Mouse (Mus musculus) kidney, postnatal 0 days (tissue): ENCODE data around the gene Ptprg. TPM values are rescaled to one million over a fixed set of nuclear protein-coding genes. Genes with fewer than 3 reads are reported as not detected.

Source experiments
- ATAC-seq: fragments of 200-750 bp; cut with Nextera tagmentation; replicated peaks from 2 replicates; pipeline ENCODE4 v1.8.0; 2017; ENCODE audit warnings: low read depth, moderate number of reproducible peaks, moderate TSS enrichment, moderate library complexity; ENCODE audit not compliant: low FRiP score
- DNase-seq: peaks from one replicate; pipeline ENCODE4 v3.0.0-alpha.2; 2016; ENCODE audit warnings: low spot score
- H3K27ac ChIP-seq: fragments of 300-500 bp; sonication (generic); 2 replicates; pipeline ENCODE4 v1.5.1; 2014; ENCODE audit warnings: mild to moderate bottlenecking
- H3K27me3 ChIP-seq: fragments of 300-500 bp; sonication (generic); 2 replicates; pipeline ENCODE4 v1.6.1; 2014; ENCODE audit warnings: low read length, mixed read lengths; ENCODE audit not compliant: insufficient read depth
- H3K36me3 ChIP-seq: fragments of 300-500 bp; sonication (generic); 2 replicates; pipeline ENCODE4 v1.6.1; 2014; ENCODE audit warnings: low read length, mixed read lengths; ENCODE audit not compliant: insufficient read depth
- H3K4me1 ChIP-seq: fragments of 300-500 bp; sonication (generic); replicated peaks from 2 replicates; pipeline ENCODE4 v1.6.1; 2014; ENCODE audit warnings: antibody characterized with exemption, low read length, mixed read lengths; ENCODE audit not compliant: insufficient read depth
- H3K4me2 ChIP-seq: fragments of 300-500 bp; sonication (generic); 2 replicates; pipeline ENCODE4 v1.6.1; 2014; ENCODE audit warnings: mild to moderate bottlenecking, low read length, moderate library complexity, mixed read lengths
- H3K4me3 ChIP-seq: fragments of 300-500 bp; sonication (generic); replicated peaks from 2 replicates; pipeline ENCODE4 v1.5.1; 2014; ENCODE audit warnings: low read depth, low read length
- H3K9ac ChIP-seq: fragments of 300-500 bp; sonication (generic); 2 replicates; pipeline ENCODE4 v1.6.1; 2014; ENCODE audit warnings: low read depth, low read length
- H3K9me3 ChIP-seq: fragments of 300-500 bp; sonication (generic); replicated peaks from 2 replicates; pipeline ENCODE4 v1.6.1; 2016; ENCODE audit warnings: low read length, inconsistent platforms, mixed read lengths
- CTCF ChIP-seq: IDR thresholded peaks from 2 replicates; pipeline ENCODE4 v1.5.1; 2016; ENCODE audit warnings: antibody characterized with exemption, low read depth, mild to moderate bottlenecking, moderate library complexity
- WGBS: fragments of 180-500 bp; shearing (Covaris S2); extraction: QIAGEN DNeasy Blood & Tissue Kit; methylation state at CpG from one replicate; pipeline ENCODE4 v1.1.7; 2014; 5-methylcytosine and 5-hydroxymethylcytosine counted together
- polyA plus RNA-seq: library from polyadenylated mRNA; unstranded; fragments of >200 nt; fragmentation: Nextera tagmentation; extraction: Ambion mirVana; gene quantifications from 2 replicates; pipeline ENCODE4 v1.2.1, GENCODE M21; 2015

Ptprg gene
- polyA plus RNA-seq, 1 experiment from 2014 or later = 23.5 TPM

DNA sequence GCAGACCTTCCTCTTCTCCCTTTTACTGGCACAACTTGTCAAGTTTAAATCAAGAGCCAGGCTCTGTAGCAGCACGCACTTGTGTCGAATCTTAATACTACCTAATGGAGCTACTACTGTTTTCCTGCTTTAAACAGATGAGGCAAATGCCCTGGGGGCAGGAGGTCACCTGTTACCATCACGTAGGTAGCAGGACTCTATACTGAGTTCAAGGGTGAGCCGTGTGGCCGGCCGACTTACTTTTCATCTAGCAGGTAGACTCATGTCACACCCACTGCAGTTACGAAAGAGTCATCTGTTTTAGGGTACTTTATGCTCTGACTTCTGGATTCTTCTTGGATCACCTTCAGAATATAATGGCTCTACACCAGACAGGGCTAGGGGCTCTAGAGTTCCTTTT, 66.3 kb downstream of the Ptprg start:
- DNase-seq = no peak
- no peak overlapping the region for H3K27ac ChIP-seq
- H3K36me3 ChIP-seq = no peaks in the 10 kb centered on the region
- WGBS = 80% methylated on average over 7 of the region's 7 CpGs
- no peak for ATAC-seq
- H3K4me1 ChIP-seq = no peaks in the 10 kb centered on the region; the same call in 1 of the 2 replicates
- no peak overlapping the region for H3K9ac ChIP-seq
- no peak overlapping the region for H3K4me2 ChIP-seq
- no peak for TF ChIP-seq CTCF
- H3K9me3 ChIP-seq = no peaks in the 10 kb centered on the region
- no peaks in the 10 kb centered on the region for H3K27me3 ChIP-seq
- H3K4me3 ChIP-seq = no peak overlapping the region

DNA sequence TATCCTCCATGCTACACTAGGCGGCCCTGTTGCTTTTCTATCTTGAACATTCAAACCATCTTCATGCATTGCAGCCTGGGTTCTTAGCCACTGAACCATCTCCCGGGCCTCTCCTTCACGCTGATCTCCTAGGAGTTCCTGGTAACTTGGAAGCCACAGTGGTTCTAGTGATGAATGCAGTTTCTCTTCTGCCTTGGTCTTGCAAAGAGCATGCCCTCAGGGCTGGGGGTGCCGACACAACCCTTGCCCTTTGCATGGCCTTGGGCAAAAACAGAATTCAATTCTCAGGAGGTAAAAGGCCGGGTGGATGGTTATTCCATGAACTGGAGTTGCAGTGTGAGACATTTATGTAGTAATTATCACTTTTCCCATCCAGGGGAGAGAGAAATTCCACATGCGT, 67.0 kb downstream of the Ptprg start:
- TF ChIP-seq CTCF = 0 out of 2 replicates have a peak, but pooled peaks have one; percentile 6
- H3K9ac ChIP-seq = no peak overlapping the region
- no peak overlapping the region for H3K4me2 ChIP-seq
- no peaks in the 10 kb centered on the region for H3K27me3 ChIP-seq
- no peak for DNase-seq
- H3K9me3 ChIP-seq = no peaks in the 10 kb centered on the region
- WGBS = 66% methylated on average over 6 of the region's 6 CpGs
- no peak overlapping the region for H3K4me3 ChIP-seq
- no peak for ATAC-seq
- no peaks in the 10 kb centered on the region; the same call in 1 of the 2 replicates for H3K4me1 ChIP-seq
- H3K36me3 ChIP-seq = no peaks in the 10 kb centered on the region
- no peak overlapping the region for H3K27ac ChIP-seq

DNA sequence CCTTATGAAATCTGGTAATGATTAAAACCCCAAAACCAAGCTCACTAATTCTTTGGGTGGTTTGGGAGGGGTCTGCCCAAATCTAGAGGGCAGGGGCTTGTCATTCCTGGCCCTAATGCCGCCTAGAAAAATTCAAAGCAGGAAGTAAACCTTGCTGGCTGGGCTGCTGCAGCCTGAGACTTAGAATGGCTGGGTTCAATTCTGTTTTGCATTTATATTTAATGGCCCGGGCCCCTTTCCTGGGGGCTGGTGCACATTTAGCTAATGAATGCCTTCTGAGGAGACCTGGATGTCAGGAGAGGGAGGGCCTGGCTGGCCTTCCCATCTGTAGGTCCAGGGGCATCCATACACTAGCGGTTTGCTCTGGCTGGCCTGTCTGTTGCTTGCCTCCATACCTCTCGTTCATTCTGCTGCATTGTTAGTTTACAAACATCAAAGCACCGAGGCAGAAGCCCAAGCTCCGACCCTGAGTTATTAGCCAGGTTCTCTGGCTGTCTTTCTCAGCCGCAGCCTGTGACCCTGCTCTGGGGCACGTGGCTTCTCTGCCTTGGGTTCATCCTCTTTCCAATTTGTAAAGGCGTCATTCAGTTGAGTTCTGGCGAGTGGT, 67.7 kb downstream of the Ptprg start:
- no peak for ATAC-seq
- Histone ChIP-seq H3K36me3 (no peaks in the 10 kb centered on the region), H3K27ac (no peak overlapping the region), H3K9ac (no peak overlapping the region), H3K27me3 (no peaks in the 10 kb centered on the region), H3K4me1 (no peaks in the 10 kb centered on the region; the same call in 1 of the 2 replicates), H3K4me2 (no peak overlapping the region), H3K4me3 (no peak overlapping the region), H3K9me3 (no peaks in the 10 kb centered on the region)
- DNase-seq = no peak
- no peak for TF ChIP-seq CTCF
- WGBS = 16% methylated on average over 10 of the region's 10 CpGs

DNA sequence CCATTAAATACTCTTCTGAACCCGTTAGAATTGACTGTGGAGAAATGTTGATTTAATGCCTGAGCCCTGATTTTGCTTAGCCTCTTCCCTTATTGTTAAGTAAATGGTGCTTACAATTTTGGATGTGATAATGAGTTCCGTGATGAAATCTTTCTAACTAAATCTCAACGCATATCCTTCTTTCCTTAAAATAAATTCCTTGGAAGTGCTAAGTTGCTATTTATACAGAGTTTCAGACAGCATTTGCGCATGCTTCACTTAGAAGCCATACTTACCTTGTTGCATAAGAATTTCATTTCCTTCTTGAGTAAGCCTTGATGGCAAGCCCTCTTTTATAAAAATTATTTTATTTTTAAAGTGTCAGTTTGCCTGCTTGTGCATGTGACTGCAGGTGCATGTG, 70.2 kb downstream of the Ptprg start:
- no peak for ATAC-seq
- no peak for TF ChIP-seq CTCF
- no peak overlapping the region for H3K4me3 ChIP-seq

DNA sequence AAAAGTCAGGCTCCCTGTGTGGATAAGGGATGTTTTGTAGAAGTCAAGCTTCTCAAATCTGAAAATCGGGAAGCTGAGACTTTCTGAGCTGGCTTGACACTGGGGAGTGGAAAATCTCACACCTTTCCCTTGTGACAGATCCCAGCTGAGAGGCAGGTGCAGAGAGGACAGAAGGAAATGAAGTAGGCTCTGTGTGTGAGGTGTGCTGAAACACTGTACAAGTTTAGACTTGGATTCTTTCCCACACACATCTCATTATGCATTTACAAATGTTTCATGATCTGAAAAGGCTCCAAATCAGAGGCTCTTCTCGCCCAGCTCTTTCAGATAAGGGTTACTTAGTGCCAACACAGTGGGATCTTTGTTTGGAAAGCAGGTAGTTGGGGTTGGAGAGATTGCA, 77.4 kb downstream of the Ptprg start:
- Histone ChIP-seq H3K4me2 (no peak overlapping the region), H3K36me3 (no peaks in the 10 kb centered on the region), H3K9ac (no peak overlapping the region), H3K27ac (no peak overlapping the region), H3K9me3 (no peaks in the 10 kb centered on the region), H3K4me3 (no peak overlapping the region), H3K27me3 (no peaks in the 10 kb centered on the region), H3K4me1 (no peaks in the 10 kb centered on the region; the same call in 1 of the 2 replicates)
- TF ChIP-seq CTCF = no peak
- DNase-seq (no peak), ATAC-seq (no peak)
- 48% methylated on average over 2 of the region's 2 CpGs for WGBS

More for the DNA sequence above, 70.2 kb downstream of the Ptprg start:
- H3K9ac ChIP-seq = no peak overlapping the region
- H3K4me1 ChIP-seq = no peaks in the 10 kb centered on the region
- H3K27ac ChIP-seq = no peak overlapping the region
- no peak for DNase-seq
- H3K36me3 ChIP-seq = no peaks in the 10 kb centered on the region
- no peak overlapping the region for H3K4me2 ChIP-seq
- no peaks in the 10 kb centered on the region for H3K27me3 ChIP-seq
- 77% methylated on average over 4 of the region's 4 CpGs for WGBS
- no peaks in the 10 kb centered on the region for H3K9me3 ChIP-seq

DNA sequence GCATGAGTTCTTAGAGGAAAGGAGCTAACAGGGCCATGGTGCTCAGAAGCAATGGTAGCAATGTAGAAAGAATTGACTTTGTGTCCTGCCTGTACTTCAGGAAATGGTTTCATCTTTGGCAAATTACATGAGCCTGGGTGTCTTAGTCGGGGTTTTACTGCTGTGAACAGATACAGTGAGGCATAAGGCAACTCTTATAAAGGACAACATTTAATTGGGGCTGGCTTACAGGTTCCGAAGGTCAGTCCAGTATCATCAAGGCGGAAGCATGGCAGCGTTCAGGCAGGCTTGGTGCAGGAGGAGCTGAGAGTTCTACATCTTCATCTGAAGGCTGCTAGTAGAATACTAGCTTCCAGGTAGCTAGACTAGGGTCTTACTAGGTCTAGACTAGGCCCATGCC, 78.2 kb downstream of the Ptprg start:
- H3K4me2 ChIP-seq = no peak overlapping the region
- H3K27me3 ChIP-seq = no peaks in the 10 kb centered on the region
- H3K9me3 ChIP-seq = no peaks in the 10 kb centered on the region
- 91% methylated on average over 4 of the region's 4 CpGs for WGBS
- no peak for ATAC-seq
- no peaks in the 10 kb centered on the region for H3K36me3 ChIP-seq
- no peaks in the 10 kb centered on the region; the same call in 1 of the 2 replicates for H3K4me1 ChIP-seq
- no peak overlapping the region for H3K4me3 ChIP-seq
- H3K9ac ChIP-seq = no peak overlapping the region
- TF ChIP-seq CTCF = no peak
- DNase-seq = no peak
- no peak overlapping the region for H3K27ac ChIP-seq

DNA sequence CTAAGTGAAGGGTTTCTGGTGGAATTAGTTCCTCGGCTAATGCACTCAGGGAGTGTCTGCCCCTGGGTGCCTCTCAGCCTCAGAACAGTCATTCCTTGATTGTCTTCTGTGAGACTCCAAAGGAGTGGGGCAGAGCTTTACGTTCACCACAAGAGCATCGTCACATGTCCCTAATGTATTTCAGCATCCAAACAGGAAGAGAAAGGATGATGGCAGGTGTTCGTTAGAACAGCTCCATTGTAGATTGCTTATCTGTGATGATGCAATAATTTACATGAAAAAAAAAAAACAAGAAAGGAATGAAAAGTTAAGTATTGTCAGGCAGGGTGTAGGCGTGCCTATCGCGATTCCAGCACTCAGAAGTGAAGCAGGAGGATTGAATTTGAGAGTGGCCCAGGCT, 84.3 kb downstream of the Ptprg start:
- TF ChIP-seq CTCF = no peak
- Histone ChIP-seq H3K36me3 (no peaks in the 10 kb centered on the region), H3K4me1 (no peaks in the 10 kb centered on the region), H3K9ac (no peak overlapping the region), H3K9me3 (0 out of 2 replicates have a peak, but pooled peaks cover 4% of the 10 kb centered on the region), H3K4me2 (no peak overlapping the region), H3K27me3 (no peaks in the 10 kb centered on the region), H3K4me3 (no peak overlapping the region), H3K27ac (no peak overlapping the region)
- no peak for DNase-seq
- no peak for ATAC-seq
- WGBS = 92% methylated on average over 7 of the region's 7 CpGs
